ENCODE assay signal across 25 mouse cellular contexts in the genomic region with DNA sequence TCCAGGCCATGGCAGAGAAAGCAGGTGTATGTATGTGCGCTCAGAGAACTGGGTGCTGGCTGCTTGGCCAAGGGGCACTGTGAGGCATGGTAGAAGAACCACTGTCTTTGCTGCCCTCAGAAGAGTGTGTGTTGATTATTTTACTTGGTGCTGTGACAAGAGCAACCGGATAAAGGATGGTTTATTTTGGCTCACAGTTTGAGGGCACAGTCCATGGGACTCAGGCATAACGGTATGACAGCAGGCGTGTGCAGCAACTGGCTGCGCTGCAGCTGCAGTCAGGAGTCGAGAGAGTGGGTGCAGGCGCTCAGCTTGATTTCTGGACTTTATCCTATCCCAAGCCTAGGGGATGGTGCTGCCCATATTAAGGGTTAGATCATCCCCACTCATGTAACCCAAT.
"Had no signal": no experiment of that assay in that cellular context is flagged by ENCODE, and none has a peak within 500 bp of the region (broad histone marks: within the 10 kb centered on the region; RNA-seq: fewer than 3 reads in every experiment).

No protein-coding gene starts in this region.

- H3K27ac ChIP-seq: heart, adult 2 months; heart, embryonic 13.5 days; heart, embryonic 15.5 days; hindbrain, embryonic 12.5 days; hindbrain, embryonic 15.5 days; hindbrain, postnatal 0 days; kidney, postnatal 0 days; limb, embryonic 13.5 days; limb, embryonic 15.5 days; liver, embryonic 12.5 days; liver, embryonic 14.5 days had no signal

- H3K4me1 ChIP-seq: hindbrain, embryonic 12.5 days; liver, embryonic 12.5 days had no signal

- ATAC-seq: hindbrain, postnatal 0 days; intestine, embryonic 16.5 days; liver, embryonic 12.5 days had no signal

- H3K9me3 ChIP-seq: heart, embryonic 13.5 days; heart, embryonic 15.5 days; hindbrain, embryonic 12.5 days; hindbrain, embryonic 15.5 days; limb, embryonic 13.5 days; limb, embryonic 15.5 days; liver, embryonic 12.5 days had no signal

- H3K27me3 ChIP-seq: heart, embryonic 15.5 days; hindbrain, embryonic 15.5 days had no signal

- H3K4me3 ChIP-seq: heart, adult 2 months; heart, embryonic 13.5 days; heart, embryonic 15.5 days; hindbrain, embryonic 12.5 days; hindbrain, embryonic 15.5 days; limb, embryonic 13.5 days; limb, embryonic 15.5 days; liver, embryonic 12.5 days had no signal

- H3K9ac ChIP-seq: heart, embryonic 13.5 days; heart, embryonic 15.5 days; hindbrain, embryonic 12.5 days; hindbrain, embryonic 15.5 days; limb, embryonic 13.5 days; limb, embryonic 15.5 days; liver, embryonic 12.5 days; liver, embryonic 14.5 days had no signal

- H3K4me2 ChIP-seq: heart, embryonic 11.5 days; heart, embryonic 13.5 days; heart, embryonic 15.5 days; hindbrain, embryonic 12.5 days; hindbrain, embryonic 15.5 days; limb, embryonic 13.5 days; limb, embryonic 15.5 days; liver, embryonic 12.5 days had no signal

- H3K36me3 ChIP-seq: heart, embryonic 13.5 days; heart, embryonic 15.5 days; hindbrain, embryonic 12.5 days; hindbrain, embryonic 15.5 days; limb, embryonic 13.5 days; limb, embryonic 15.5 days; liver, embryonic 12.5 days had no signal

- DNase-seq: gastrocnemius, postnatal 14 days; gastrocnemius, postnatal 36 days; heart, adult 11 months; heart, adult 2 months; heart, postnatal 14 days; heart, postnatal 36 days; kidney, adult 11 months; kidney, adult 8-10 months; kidney, postnatal 14 days; kidney, postnatal 36 days; layer of hippocampus, adult 9-11 months; layer of hippocampus, postnatal 36 days; left cerebral cortex, postnatal 4 days had no signal
